Mouse (Mus musculus): Measurements from ENCODE around the gene Polr2e. TPM values are rescaled to one million over a fixed set of nuclear protein-coding genes. Genes with fewer than 3 reads are reported as not detected.
A peak's percentile ranks its signal among the peaks of the same experiment; 100 is the strongest.

Polr2e gene
- polyA plus RNA-seq, 1 experiment from 2014 or later, result 261 TPM

DNA sequence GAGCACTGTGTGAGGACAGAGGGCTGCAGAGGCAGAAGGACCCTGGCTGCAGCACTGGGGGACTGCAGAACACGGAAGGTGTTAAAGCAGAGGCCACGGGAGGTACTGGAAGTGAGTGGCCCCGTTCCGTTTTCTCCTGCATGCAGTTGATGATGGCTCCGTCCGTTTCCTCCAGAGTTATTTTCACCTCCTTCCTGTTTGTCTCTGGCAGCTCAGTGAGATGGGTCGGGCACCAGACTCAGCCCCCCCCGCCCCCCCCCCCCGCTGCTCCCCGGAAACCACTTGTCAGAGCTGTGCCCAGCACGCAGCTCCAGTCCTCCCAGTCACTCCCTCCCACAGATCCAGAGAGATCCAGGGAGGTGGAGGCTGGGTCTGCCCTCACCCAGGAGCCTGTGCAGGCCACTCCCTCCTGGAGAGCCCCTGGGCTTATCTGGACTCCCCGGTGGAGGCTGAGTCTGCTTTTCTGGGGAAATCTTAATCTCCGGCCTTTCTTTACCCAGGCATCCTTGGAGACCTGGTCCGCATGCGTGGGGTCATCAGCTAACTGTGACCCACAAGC lies 20.8 kb downstream of the Polr2e start:
- peaks cover 11% of the 10 kb centered on the region; the same call in 1 of the 2 replicates for H3K36me3 ChIP-seq
- H3K4me3 ChIP-seq, result peak overlapping the region; percentile 49
- peaks cover 32% of the 10 kb centered on the region for H3K4me1 ChIP-seq (replicated peaks)
- peak overlapping the region; percentile 86 for H3K27ac ChIP-seq
- H3K9me3 ChIP-seq, result no peaks in the 10 kb centered on the region
- WGBS, result 5% methylated on average over 15 of the region's 15 CpGs
- peak; percentile 15 for DNase-seq (ENCODE audit: low spot score)
- H3K27me3 ChIP-seq (ENCODE audit: insufficient read depth, poor library complexity, severe bottlenecking), result peaks cover 71% of the 10 kb centered on the region

DNA sequence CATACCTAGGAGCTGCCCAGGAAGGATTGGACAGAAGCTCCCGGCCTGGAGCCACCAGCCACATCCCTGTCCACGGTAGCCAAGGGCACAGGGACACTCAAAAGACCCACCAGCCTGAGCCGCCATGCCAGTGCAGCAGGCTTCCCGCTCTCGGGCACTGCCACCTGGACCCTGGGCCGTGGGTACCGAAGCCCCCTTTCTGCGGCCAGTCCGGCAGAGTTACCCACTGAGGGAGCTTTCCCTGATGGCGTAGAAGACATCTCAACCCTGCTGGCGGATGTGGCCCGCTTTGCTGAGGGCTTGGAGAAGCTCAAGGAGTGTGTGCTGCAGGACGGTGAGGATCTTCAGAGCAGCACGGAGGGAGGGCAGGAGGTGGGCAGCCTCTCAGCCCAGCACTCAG lies 21.8 kb downstream of the Polr2e start:
- H3K9me3 ChIP-seq, result no peaks in the 10 kb centered on the region
- no peak overlapping the region for H3K4me3 ChIP-seq
- 76% methylated on average over 14 of the region's 14 CpGs for WGBS
- H3K27me3 ChIP-seq (ENCODE audit: insufficient read depth, poor library complexity, severe bottlenecking), result peaks cover 81% of the 10 kb centered on the region
- peak overlapping the region; percentile 35; the same call in 1 of the 2 replicates for H3K27ac ChIP-seq
- no peak for DNase-seq (ENCODE audit: low spot score)
- H3K4me1 ChIP-seq (replicated peaks), result peaks cover 32% of the 10 kb centered on the region
- peaks cover 8% of the 10 kb centered on the region; the same call in 1 of the 2 replicates for H3K36me3 ChIP-seq

DNA sequence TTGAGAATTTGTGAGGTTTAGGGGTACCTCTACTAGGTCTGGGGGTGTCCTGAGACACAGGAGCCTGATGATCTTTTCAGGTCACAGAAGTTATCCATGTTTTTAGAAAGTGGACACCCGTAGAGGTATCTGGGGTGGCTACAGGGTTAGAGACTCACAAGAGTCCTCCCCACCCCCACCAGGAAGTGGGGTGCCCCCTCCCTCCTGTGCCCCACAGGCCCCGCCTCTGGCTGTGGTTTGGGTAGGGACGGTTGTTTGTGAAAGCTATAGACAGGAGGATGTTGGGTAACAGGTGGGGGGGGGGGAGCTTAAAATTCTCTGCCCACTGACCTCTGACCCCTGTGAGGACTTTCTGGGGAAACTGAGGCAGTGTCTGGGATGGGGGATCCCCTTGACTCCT lies 22.2 kb downstream of the Polr2e start:
- H3K27me3 ChIP-seq (ENCODE audit: insufficient read depth, poor library complexity, severe bottlenecking), result peaks cover 85% of the 10 kb centered on the region
- H3K4me1 ChIP-seq (replicated peaks), result peaks cover 32% of the 10 kb centered on the region
- no peak for DNase-seq (ENCODE audit: low spot score)
- no peak overlapping the region for H3K4me3 ChIP-seq
- 83% methylated on average over 3 of the region's 3 CpGs for WGBS
- no peaks in the 10 kb centered on the region for H3K9me3 ChIP-seq
- H3K36me3 ChIP-seq, result peaks cover 7% of the 10 kb centered on the region; the same call in 1 of the 2 replicates
- H3K27ac ChIP-seq, result peak overlapping the region; percentile 35; the same call in 1 of the 2 replicates

DNA sequence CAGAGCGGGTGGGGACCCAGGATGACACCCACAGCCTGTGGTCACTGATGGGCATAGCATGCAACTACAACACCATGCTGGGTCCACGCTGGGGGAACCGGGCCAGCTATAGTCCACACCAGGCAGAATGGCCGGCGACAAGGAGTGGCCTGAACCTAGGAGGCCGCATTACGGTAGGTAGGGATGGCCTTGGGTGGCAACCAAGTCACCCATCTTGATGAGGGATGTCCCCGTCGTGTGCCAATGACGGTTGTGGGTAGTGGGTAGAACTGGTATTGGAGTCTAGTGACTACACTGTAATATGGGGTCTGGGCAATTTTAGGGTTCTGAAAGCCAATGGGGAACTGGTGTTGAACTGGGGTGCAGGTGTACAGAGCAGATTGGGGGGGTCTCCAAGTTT lies 22.7 kb downstream of the Polr2e start:
- Histone ChIP-seq H3K36me3 (peaks cover 5% of the 10 kb centered on the region), H3K4me3 (no peak overlapping the region), H3K4me1 (replicated peaks) (peaks cover 32% of the 10 kb centered on the region), H3K27ac (no peak overlapping the region), H3K9me3 (peaks cover 2% of the 10 kb centered on the region; the same call in 1 of the 2 replicates), H3K27me3 (ENCODE audit: insufficient read depth, poor library complexity, severe bottlenecking) (peaks cover 90% of the 10 kb centered on the region)
- no peak for DNase-seq (ENCODE audit: low spot score)
- WGBS, result 85% methylated on average over 10 of the region's 10 CpGs

DNA sequence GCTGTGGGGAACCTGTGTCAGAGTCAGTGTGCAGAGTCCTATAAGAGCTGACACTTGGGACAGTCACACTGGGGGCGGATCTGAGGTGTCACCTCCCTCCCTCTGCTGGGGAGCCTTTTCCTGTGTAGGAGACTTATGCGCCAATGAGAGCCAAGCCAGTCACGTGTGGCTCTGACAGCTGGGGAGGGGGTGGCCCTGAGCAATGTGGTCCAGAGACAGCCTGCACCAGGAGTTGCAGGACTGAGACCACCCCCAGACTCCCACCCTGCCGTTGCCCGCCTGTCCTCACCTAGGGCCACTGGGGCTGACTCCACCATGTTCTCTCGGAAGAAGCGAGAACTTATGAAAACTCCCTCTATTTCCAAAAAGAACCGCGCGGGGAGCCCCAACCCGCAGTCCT lies 23.1 kb downstream of the Polr2e start, which contains the start of gene Arhgap45:
Gene Arhgap45 (plus strand): TSS at position 143 of the 400 bp plus-strand sequence.
- WGBS, result 68% methylated on average over 11 of the region's 11 CpGs
- Histone ChIP-seq H3K9me3 (peaks cover 6% of the 10 kb centered on the region; the same call in 1 of the 2 replicates), H3K4me1 (replicated peaks) (peaks cover 32% of the 10 kb centered on the region), H3K27ac (no peak within 1 kb of the TSS), H3K36me3 (peaks cover 6% of the 10 kb centered on the region), H3K4me3 (no peak within 1 kb of the TSS), H3K27me3 (ENCODE audit: insufficient read depth, poor library complexity, severe bottlenecking) (peaks cover 94% of the 10 kb centered on the region)
- no peak for DNase-seq (ENCODE audit: low spot score)

DNA sequence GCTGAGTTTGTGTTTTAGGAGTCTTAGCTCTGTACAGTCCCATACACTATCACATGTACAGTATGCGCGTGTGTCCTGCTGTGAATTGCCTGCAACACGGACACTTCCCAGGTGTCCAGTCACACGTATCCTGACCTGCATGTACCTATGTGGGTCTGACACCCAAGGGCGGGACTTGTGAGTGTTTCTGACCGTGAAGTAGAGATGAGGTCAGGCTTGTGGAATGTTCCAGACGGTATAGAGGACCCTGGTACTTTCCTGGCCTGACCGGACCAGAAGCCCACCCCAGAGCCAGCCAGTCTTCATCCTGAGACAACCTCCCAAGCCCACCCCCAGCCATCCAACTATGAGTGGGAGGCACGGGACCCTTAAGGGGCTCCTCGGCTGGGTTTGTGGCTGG lies 24.0 kb downstream of the Polr2e start:
- 83% methylated on average over 10 of the region's 10 CpGs for WGBS
- no peak for DNase-seq (ENCODE audit: low spot score)
- H3K4me1 ChIP-seq (replicated peaks), result peaks cover 25% of the 10 kb centered on the region
- peaks cover 15% of the 10 kb centered on the region for H3K36me3 ChIP-seq
- no peak overlapping the region for H3K27ac ChIP-seq
- H3K27me3 ChIP-seq (ENCODE audit: insufficient read depth, poor library complexity, severe bottlenecking), result peaks cover 88% of the 10 kb centered on the region
- H3K4me3 ChIP-seq, result no peak overlapping the region
- peaks cover 15% of the 10 kb centered on the region for H3K9me3 ChIP-seq

DNA sequence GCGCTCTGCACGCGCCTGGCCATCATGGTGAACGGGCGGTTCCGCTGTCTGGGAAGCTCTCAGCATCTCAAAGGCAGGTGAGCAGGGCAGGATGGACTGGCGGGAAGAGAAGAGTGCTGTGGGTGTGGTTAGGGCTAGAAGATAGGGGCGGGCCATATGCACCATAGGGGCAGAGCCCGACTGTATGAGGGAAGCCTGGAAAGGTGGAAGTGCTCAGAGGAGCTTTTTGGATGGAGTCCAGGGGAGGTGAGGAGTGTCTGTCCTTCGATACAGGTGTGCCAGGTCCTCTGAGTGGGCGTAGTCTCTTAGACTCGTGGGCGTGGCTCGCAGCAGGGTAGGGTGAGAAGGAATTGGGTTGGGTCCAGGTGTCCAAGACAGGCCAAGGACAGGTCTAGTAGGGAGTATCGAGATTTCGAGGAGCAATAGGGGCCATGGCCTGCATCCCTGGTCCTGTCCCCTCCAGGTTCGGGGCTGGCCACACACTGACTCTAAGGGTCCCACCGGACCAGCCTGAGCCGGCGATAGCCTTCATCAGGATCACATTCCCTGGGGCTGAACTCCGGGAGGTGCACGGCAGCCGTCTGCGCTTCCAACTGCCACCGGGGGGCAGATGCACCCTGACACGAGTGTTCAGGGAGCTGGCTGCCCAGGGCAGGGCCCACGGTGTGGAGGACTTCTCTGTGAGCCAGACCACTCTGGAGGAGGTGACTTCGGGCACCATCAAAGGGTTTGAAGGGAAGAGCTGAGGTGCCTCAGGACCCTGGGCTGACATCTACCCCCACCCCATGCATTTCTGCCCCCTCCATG lies 24.9 kb downstream of the Polr2e start:
- DNase-seq (ENCODE audit: low spot score), result no peak
- Histone ChIP-seq H3K9me3 (peaks cover 23% of the 10 kb centered on the region), H3K36me3 (peaks cover 23% of the 10 kb centered on the region), H3K4me1 (replicated peaks) (peaks cover 16% of the 10 kb centered on the region), H3K27ac (no peak overlapping the region), H3K4me3 (0 out of 2 replicates have a peak overlapping the region, but pooled peaks have one; percentile 14), H3K27me3 (ENCODE audit: insufficient read depth, poor library complexity, severe bottlenecking) (peaks cover 79% of the 10 kb centered on the region)
- WGBS, result 25% methylated on average over 28 of the region's 28 CpGs

DNA sequence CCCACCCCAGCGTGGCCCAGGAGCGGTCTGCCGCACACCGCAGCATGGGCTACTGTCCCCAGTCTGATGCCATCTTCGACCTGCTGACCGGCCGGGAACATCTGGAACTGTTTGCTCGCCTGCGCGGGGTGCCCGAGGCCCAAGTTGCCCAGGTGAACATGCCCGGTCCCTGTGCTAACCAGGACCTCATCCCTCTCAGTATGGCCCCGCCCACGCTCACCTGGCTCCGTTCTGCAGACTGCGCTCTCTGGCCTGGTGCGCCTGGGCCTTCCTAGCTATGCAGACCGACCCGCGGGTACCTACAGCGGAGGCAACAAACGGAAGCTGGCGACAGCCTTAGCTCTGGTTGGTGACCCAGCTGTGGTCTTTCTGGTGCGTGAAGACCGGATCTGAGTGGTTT lies 26.0 kb downstream of the Polr2e start:
- H3K27me3 ChIP-seq (ENCODE audit: insufficient read depth, poor library complexity, severe bottlenecking), result peaks cover 69% of the 10 kb centered on the region
- peaks cover 5% of the 10 kb centered on the region for H3K4me1 ChIP-seq (replicated peaks)
- peaks cover 34% of the 10 kb centered on the region for H3K36me3 ChIP-seq
- H3K9me3 ChIP-seq, result peaks cover 24% of the 10 kb centered on the region
- 29% methylated on average over 25 of the region's 25 CpGs for WGBS
- no peak overlapping the region for H3K27ac ChIP-seq
- no peak for DNase-seq (ENCODE audit: low spot score)
- H3K4me3 ChIP-seq, result peak overlapping the region; percentile 5; the same call in 1 of the 2 replicates

DNA sequence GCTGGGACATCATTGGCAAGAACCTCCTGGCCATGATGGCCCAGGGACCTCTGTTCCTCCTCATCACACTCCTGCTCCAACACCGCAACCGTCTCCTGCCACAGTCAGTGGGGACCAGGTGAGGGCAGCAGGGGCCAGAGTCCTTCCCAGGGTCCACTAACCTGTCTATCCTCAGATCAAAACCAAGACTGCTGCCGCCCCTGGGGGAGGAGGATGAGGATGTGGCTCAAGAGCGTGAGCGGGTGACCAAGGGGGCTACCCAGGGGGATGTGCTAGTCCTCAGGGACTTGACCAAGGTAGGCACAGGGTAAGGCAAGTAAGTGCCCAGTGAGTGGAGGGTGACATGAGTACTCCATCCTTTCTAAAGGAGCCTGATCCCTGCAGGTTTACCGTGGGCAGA lies 27.9 kb downstream of the Polr2e start:
- DNase-seq (ENCODE audit: low spot score), result no peak
- WGBS, result 85% methylated on average over 6 of the region's 6 CpGs
- H3K4me3 ChIP-seq, result no peak overlapping the region
- H3K27me3 ChIP-seq (ENCODE audit: insufficient read depth, poor library complexity, severe bottlenecking), result peaks cover 56% of the 10 kb centered on the region
- peaks cover 41% of the 10 kb centered on the region for H3K36me3 ChIP-seq
- no peak overlapping the region for H3K27ac ChIP-seq
- H3K4me1 ChIP-seq (replicated peaks), result no peaks in the 10 kb centered on the region; the same call in 1 of the 2 replicates
- peaks cover 24% of the 10 kb centered on the region for H3K9me3 ChIP-seq

DNA sequence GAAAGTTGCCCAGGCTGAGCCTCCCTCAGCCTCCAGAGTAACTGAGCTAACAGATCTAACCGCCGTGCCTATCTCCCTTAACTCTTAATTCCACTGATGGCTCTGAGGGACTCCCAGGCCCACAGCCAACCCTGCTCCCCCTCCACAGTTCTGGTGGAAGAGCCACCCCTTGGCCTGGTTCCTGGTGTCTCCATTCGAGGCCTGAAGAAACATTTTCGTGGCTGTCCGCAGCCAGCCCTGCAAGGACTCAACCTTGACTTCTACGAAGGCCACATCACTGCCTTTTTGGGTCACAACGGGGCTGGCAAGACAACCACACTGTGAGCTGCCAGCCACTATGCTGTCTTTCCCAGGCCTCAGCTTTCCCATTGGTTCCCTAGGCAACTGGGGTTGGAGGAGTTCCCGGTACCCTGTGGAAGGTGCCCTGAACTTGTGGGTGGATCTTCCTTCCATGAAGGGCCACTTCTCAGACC lies 35.3 kb downstream of the Polr2e start:
- Histone ChIP-seq H3K4me3 (no peak overlapping the region), H3K27ac (no peak overlapping the region), H3K36me3 (peaks cover 13% of the 10 kb centered on the region), H3K9me3 (no peaks in the 10 kb centered on the region), H3K4me1 (replicated peaks) (peaks cover 19% of the 10 kb centered on the region), H3K27me3 (ENCODE audit: insufficient read depth, poor library complexity, severe bottlenecking) (peaks cover 63% of the 10 kb centered on the region)
- WGBS, result 93% methylated on average over 8 of the region's 8 CpGs
- no peak for DNase-seq (ENCODE audit: low spot score)

DNA sequence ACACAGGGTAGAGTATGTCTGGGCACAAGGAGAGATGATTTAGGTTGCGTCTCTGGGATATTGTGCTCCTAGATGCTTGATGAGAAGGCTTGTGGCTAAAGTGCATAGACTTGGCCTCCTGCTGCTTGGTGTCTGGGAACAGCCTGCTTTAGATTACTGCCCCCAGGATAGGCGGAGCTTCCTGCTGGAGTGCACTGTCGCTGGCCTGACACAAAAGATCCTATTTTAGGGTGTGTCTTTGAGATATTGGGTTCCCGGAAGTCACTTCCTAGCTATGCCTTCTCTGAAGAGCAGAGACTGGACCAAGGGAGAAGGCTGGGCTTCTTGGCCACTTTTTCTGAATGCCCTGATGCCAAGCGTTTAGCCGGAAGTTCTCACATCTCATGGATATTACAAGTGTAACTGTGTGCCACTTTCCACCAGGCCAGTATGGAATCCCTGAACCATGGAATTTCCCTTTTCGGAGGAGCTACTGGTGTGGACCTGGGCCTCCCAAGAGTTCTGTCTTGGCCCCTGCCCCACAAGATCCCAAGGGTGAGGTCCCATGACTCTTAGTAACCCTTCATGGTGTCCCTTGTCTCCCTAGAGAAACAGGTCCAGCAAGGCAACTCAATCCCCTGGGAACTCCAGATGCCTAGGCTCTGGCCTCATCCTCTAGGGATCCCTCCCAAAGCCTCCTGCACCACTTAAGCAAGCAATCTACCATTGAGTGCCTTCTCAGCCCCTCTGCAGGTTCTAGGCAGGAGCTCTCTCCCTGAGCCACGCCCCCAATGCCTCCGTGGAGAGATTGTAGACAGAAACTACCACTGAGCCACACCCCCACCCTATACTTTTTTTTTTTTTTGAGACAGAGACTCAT lies 36.0 kb downstream of the Polr2e start:
- H3K4me3 ChIP-seq, result peak overlapping the region; percentile 16; the same call in 1 of the 2 replicates
- DNase-seq (ENCODE audit: low spot score), result no peak
- peaks cover 7% of the 10 kb centered on the region for H3K36me3 ChIP-seq
- peaks cover 69% of the 10 kb centered on the region for H3K27me3 ChIP-seq (ENCODE audit: insufficient read depth, poor library complexity, severe bottlenecking)
- 0 out of 2 replicates have a peak overlapping the region, but pooled peaks have one; percentile 29 for H3K27ac ChIP-seq
- WGBS, result 62% methylated on average over 9 of the region's 9 CpGs
- H3K4me1 ChIP-seq (replicated peaks), result peaks cover 19% of the 10 kb centered on the region
- no peaks in the 10 kb centered on the region for H3K9me3 ChIP-seq

DNA sequence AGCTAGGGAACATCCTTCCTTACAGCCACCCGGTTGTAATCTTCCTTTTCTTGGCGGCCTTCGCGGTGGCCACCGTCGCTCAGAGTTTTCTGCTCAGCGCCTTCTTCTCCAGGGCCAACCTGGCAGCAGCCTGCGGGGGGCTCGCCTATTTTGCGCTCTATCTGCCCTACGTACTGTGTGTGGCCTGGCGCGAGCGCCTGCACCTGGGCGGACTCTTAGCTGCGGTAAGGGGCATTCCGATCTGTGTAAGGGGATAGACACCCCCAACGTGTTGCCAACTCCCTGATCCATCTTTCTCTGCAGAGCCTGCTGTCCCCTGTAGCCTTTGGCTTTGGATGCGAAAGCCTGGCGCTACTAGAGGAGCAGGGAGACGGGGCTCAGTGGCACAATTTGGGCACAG lies 36.8 kb downstream of the Polr2e start:
- Histone ChIP-seq H3K4me1 (replicated peaks) (peaks cover 26% of the 10 kb centered on the region), H3K27me3 (ENCODE audit: insufficient read depth, poor library complexity, severe bottlenecking) (peaks cover 77% of the 10 kb centered on the region), H3K4me3 (peak overlapping the region; percentile 16; the same call in 1 of the 2 replicates), H3K27ac (peak overlapping the region; percentile 29; the same call in 1 of the 2 replicates), H3K9me3 (no peaks in the 10 kb centered on the region), H3K36me3 (no peaks in the 10 kb centered on the region)
- DNase-seq (ENCODE audit: low spot score), result no peak
- WGBS, result 18% methylated on average over 21 of the region's 21 CpGs
